Mouse (Mus musculus) CH12.LX (cell line): ENCODE measurements at regions not wholly inside any gene's neighbourhood (a gene's known extent, or its start where the extent isn't known, plus 50 kb on each side); places are given as distances from the start of the nearest gene placed in this dataset.

Experiments
- DNase-seq: peaks from one replicate; pipeline ENCODE4 v3.0.0-alpha.2; 2013; ENCODE audit errors: extremely low read depth
- H3K27ac ChIP-seq: 2 replicates; pipeline ENCODE4 v1.5.1; 2012; ENCODE audit warnings: low read depth, mild to moderate bottlenecking, control low read depth, moderate library complexity; ENCODE audit not compliant: insufficient read depth
- H3K27me3 ChIP-seq: replicated peaks from 2 replicates; pipeline ENCODE3; 2012; ENCODE audit warnings: inconsistent platforms
- H3K36me3 ChIP-seq, 2 experiments: replicated peaks in 1 of 2; 2 replicates each; pipeline versions ENCODE3 to v1.6.1; 2012; ENCODE audit warnings: inconsistent platforms in 1 of 2, low read length in 1 of 2, mild to moderate bottlenecking in 1 of 2, mixed read lengths in 1 of 2, moderate library complexity in 1 of 2; ENCODE audit not compliant: control insufficient read depth in 1 of 2, insufficient read depth in 1 of 2
- H3K4me1 ChIP-seq, 2 experiments: 2 replicates each; pipeline ENCODE4 v1.6.1; 2012; ENCODE audit warnings: inconsistent platforms in 1 of 2, moderate library complexity in 1 of 2; ENCODE audit not compliant: insufficient read depth in 2 of 2, control insufficient read depth in 1 of 2
- H3K4me2 ChIP-seq: 2 replicates; pipeline ENCODE4 v1.6.1; 2012; ENCODE audit warnings: low read depth, mild to moderate bottlenecking, control low read depth; ENCODE audit not compliant: poor library complexity, insufficient read depth, severe bottlenecking
- H3K4me3 ChIP-seq, 3 experiments: fragments of 150-350 bp in 1 of 3; sonication (generic) in 1 of 3; replicated peaks in 1 of 3; 2 replicates each; pipeline versions ENCODE3 to v1.5.1; 2011 to 2012; ENCODE audit warnings: low read depth in 2 of 3, low read length in 2 of 3, mild to moderate bottlenecking in 2 of 3, moderate library complexity in 2 of 3, control low read depth in 1 of 3, improper control_type of control experiment in 1 of 3, inconsistent platforms in 1 of 3, mixed read lengths in 1 of 3; ENCODE audit not compliant: poor library complexity in 1 of 3
- H3K79me2 ChIP-seq: replicated peaks from 2 replicates; pipeline ENCODE4 v1.6.1; 2012; ENCODE audit warnings: mild to moderate bottlenecking, moderate library complexity; ENCODE audit not compliant: control insufficient read depth, poor library complexity, insufficient read depth, severe bottlenecking; ENCODE audit errors: extremely low read depth
- H3K9ac ChIP-seq: 2 replicates; pipeline ENCODE4 v1.6.1; 2012; ENCODE audit warnings: low read depth, mild to moderate bottlenecking, control low read depth, moderate library complexity; ENCODE audit not compliant: insufficient read depth
- H3K9me3 ChIP-seq: replicated peaks from 2 replicates; pipeline ENCODE3; 2012; ENCODE audit warnings: low read length, inconsistent platforms, mixed read lengths
- BHLHE40 ChIP-seq: IDR thresholded peaks from 2 replicates; pipeline ENCODE4 v1.6.1; 2011; ENCODE audit warnings: mild to moderate bottlenecking, low read depth, low read length, improper control_type of control experiment
- CHD1 ChIP-seq: IDR thresholded peaks from 2 replicates; pipeline ENCODE4 v1.6.1; 2012; ENCODE audit warnings: low read depth, low read length, improper control_type of control experiment, inconsistent platforms
- EP300 ChIP-seq: IDR thresholded peaks from 2 replicates; pipeline ENCODE4 v1.6.1; 2011; ENCODE audit warnings: low read length, improper control_type of control experiment
- ETS1 ChIP-seq: conservative IDR thresholded peaks from 2 replicates; pipeline ENCODE4 v1.6.1; 2012; ENCODE audit warnings: low read depth, mild to moderate bottlenecking, inconsistent platforms, low read length, improper control_type of control experiment, moderate library complexity
- HCFC1 ChIP-seq: IDR thresholded peaks from 2 replicates; pipeline ENCODE4 v1.6.1; 2012; ENCODE audit warnings: low read depth, mild to moderate bottlenecking, inconsistent platforms, low read length, improper control_type of control experiment
- IRF4 ChIP-seq: IDR thresholded peaks from 2 replicates; pipeline ENCODE4 v1.6.1; 2014; ENCODE audit warnings: low read depth, mild to moderate bottlenecking, inconsistent platforms, low read length, improper control_type of control experiment
- JUND ChIP-seq: conservative IDR thresholded peaks from 2 replicates; pipeline ENCODE4 v1.6.1; 2011; ENCODE audit warnings: low read depth, low read length, improper control_type of control experiment
- KAT2A ChIP-seq: IDR thresholded peaks from 2 replicates; pipeline ENCODE4 v1.6.1; 2012; ENCODE audit warnings: low read length, improper control_type of control experiment, inconsistent platforms; ENCODE audit not compliant: insufficient replicate concordance
- MAZ ChIP-seq: IDR thresholded peaks from 2 replicates; pipeline ENCODE4 v1.6.1; 2012; ENCODE audit warnings: low read depth, mild to moderate bottlenecking, inconsistent platforms, low read length, improper control_type of control experiment, moderate library complexity
- MEF2A ChIP-seq: IDR thresholded peaks from 2 replicates; pipeline ENCODE4 v1.6.1; 2014; ENCODE audit warnings: low read depth, mild to moderate bottlenecking, inconsistent platforms, low read length, improper control_type of control experiment, borderline replicate concordance
- MXI1 ChIP-seq: IDR thresholded peaks from 2 replicates; pipeline ENCODE4 v1.6.1; 2011; ENCODE audit warnings: mild to moderate bottlenecking, low read depth, low read length, improper control_type of control experiment
- MYC ChIP-seq: IDR thresholded peaks from 2 replicates; pipeline ENCODE4 v1.6.1; 2011; ENCODE audit warnings: low read depth, mild to moderate bottlenecking, improper control_type of control experiment, low read length
- NRF1 ChIP-seq: IDR thresholded peaks from 2 replicates; pipeline ENCODE4 v1.6.1; 2014; ENCODE audit warnings: low read depth, mild to moderate bottlenecking, inconsistent platforms, low read length, improper control_type of control experiment, moderate library complexity
- PAX5 ChIP-seq: IDR thresholded peaks from 2 replicates; pipeline ENCODE4 v1.6.1; 2012; ENCODE audit warnings: low read length, inconsistent platforms, mixed read lengths
- POLR2AphosphoS2 ChIP-seq: IDR thresholded peaks from 2 replicates; pipeline ENCODE4 v1.6.1; 2011; ENCODE audit warnings: low read depth, low read length, improper control_type of control experiment
- RAD21 ChIP-seq: IDR thresholded peaks from 2 replicates; pipeline ENCODE4 v1.6.1; 2011; ENCODE audit warnings: low read depth, mild to moderate bottlenecking, low read length, improper control_type of control experiment, moderate library complexity
- RCOR1 ChIP-seq: conservative IDR thresholded peaks from 2 replicates; pipeline ENCODE4 v1.6.1; 2012; ENCODE audit warnings: low read depth, mild to moderate bottlenecking, inconsistent platforms, low read length, improper control_type of control experiment
- SIN3A ChIP-seq: IDR thresholded peaks from 2 replicates; pipeline ENCODE4 v1.6.1; 2012; ENCODE audit warnings: low read length, improper control_type of control experiment, inconsistent platforms
- TBP ChIP-seq: conservative IDR thresholded peaks from 2 replicates; pipeline ENCODE4 v1.6.1; 2011; ENCODE audit warnings: low read depth, low read length, improper control_type of control experiment
- TCF12 ChIP-seq: IDR thresholded peaks from 2 replicates; pipeline ENCODE4 v1.6.1; 2014; ENCODE audit warnings: low read depth, mild to moderate bottlenecking, inconsistent platforms, low read length, improper control_type of control experiment
- ZC3H11A ChIP-seq: IDR thresholded peaks from 2 replicates; pipeline ENCODE4 v1.6.1; 2012; ENCODE audit warnings: low read depth, mild to moderate bottlenecking, inconsistent platforms, low read length, improper control_type of control experiment
- dilution Hi-C: fragments of 300-500 bp; cut with MboI; formaldehyde crosslinking; loops from 2 replicates; pipeline ENCODE4 v1.14.3; 2020; ENCODE audit warnings: low sequenced_read_pairs; ENCODE audit not compliant: extremely low pct_unique_long_range_greater_than_20kb, extremely low pct_ligation_motif_present
- in situ Hi-C: fragments of 300-500 bp; cut with MboI; formaldehyde crosslinking; loops from 3 replicates; pipeline ENCODE4 v1.14.3; 2019; ENCODE audit warnings: low sequenced_read_pairs, low pct_ligation_motif_present, low pct_unique_long_range_greater_than_20kb, mixed read lengths

GRCm38 (mm10) chr2:172813906-172814305 lies 126.2 kb downstream of the Bmp7 start (continued):
- TF ChIP-seq RCOR1: no peak

GRCm38 (mm10) chr2:172815146-172815545 lies 125.0 kb downstream of the Bmp7 start:
- peaks cover 16% of the 10 kb centered on the region for H3K9me3 ChIP-seq
- dilution Hi-C loops: no loop called here
- no peak for DNase-seq
- no peak overlapping the region for H3K27ac ChIP-seq
- H3K79me2 ChIP-seq: no peaks in the 10 kb centered on the region
- H3K27me3 ChIP-seq: peaks cover 64% of the 10 kb centered on the region
- no peak overlapping the region for H3K4me2 ChIP-seq
- no peaks in the 10 kb centered on the region for H3K36me3 ChIP-seq
- H3K4me1 ChIP-seq: no peaks in the 10 kb centered on the region
- H3K4me3 ChIP-seq: no peak overlapping the region
- no peak for TF ChIP-seq TBP
- no peak for TF ChIP-seq ZC3H11A
- TF ChIP-seq MEF2A: no peak
- no peak for TF ChIP-seq NRF1
- no peak for TF ChIP-seq BHLHE40
- no peak for TF ChIP-seq POLR2AphosphoS2
- TF ChIP-seq HCFC1: no peak
- TF ChIP-seq TCF12: no peak
- TF ChIP-seq RAD21: no peak
- TF ChIP-seq MAZ: no peak
- TF ChIP-seq MYC: no peak
- no peak for TF ChIP-seq IRF4
- no peak for TF ChIP-seq EP300
- TF ChIP-seq JUND: no peak
- no peak overlapping the region for H3K9ac ChIP-seq
- in situ Hi-C loops: no loop called here

- DNase-seq: no peak
- dilution Hi-C loops: no loop called here
- no peak for TF ChIP-seq MXI1
- TF ChIP-seq TCF12: no peak
- TF ChIP-seq KAT2A: no peak
- TF ChIP-seq MAZ: no peak
- TF ChIP-seq PAX5: no peak
- TF ChIP-seq MYC: no peak
- TF ChIP-seq JUND: no peak
- no peak for TF ChIP-seq CHD1
- TF ChIP-seq SIN3A: no peak
- no peak for TF ChIP-seq NRF1
- no peak for TF ChIP-seq ETS1
- no peak for TF ChIP-seq ZC3H11A
- in situ Hi-C loops: no loop called here
- peaks cover 67% of the 10 kb centered on the region for H3K27me3 ChIP-seq
- no peak overlapping the region for H3K9ac ChIP-seq
- H3K4me1 ChIP-seq: no peaks in the 10 kb centered on the region
- H3K36me3 ChIP-seq: no peaks in the 10 kb centered on the region
- peaks cover 16% of the 10 kb centered on the region for H3K9me3 ChIP-seq
- H3K4me2 ChIP-seq: no peak overlapping the region
- H3K4me3 ChIP-seq: no peak overlapping the region
- H3K27ac ChIP-seq: no peak overlapping the region
- no peaks in the 10 kb centered on the region for H3K79me2 ChIP-seq
These were observed 122.9 kb downstream of the Bmp7 start for GRCm38 (mm10) chr2:172817058-172817745.
